Mouse (Mus musculus): ENCODE measurements around the gene Padi2.

The Padi2 gene

DNA sequence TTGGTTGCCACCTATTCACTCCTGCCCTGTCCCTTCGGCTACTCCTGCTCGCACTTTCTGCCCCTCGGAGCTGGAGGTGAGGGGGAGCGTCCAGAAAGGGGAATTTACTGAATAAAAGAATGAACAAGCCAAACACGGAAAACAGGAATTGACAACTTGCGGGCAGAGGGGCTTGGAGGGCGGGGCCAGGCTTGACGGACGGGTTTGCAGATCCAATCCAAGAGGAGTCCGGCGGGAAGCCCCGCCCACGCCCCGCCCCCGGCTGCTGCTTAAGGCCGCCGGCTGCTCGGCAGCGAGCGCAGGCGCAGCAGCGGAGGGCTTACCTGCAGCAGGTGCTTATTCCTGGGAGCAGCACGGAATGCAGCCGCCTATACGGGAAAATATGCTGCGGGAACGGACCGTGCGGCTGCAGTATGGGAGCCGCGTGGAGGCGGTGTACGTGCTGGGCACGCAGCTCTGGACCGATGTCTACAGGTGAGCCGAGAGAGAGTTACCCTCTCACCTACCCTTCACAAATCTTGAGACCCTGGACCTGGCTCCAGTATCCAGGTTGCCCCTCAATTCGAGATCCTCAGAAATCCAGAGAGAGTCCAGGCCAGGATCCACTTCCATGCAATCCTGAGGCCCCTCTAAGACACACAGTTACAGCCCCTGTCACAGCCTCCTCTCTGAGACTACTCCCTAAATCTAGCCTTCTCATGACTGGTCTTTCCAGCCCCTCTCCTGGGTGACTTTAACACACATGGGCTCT lies at the start of gene Padi2:
Gene Padi2 (plus strand): TSS at position 269 of the 751 bp plus-strand sequence.
- peak; percentile 92 for DNase-seq (ENCODE audit: low read depth, low spot score)

DNA sequence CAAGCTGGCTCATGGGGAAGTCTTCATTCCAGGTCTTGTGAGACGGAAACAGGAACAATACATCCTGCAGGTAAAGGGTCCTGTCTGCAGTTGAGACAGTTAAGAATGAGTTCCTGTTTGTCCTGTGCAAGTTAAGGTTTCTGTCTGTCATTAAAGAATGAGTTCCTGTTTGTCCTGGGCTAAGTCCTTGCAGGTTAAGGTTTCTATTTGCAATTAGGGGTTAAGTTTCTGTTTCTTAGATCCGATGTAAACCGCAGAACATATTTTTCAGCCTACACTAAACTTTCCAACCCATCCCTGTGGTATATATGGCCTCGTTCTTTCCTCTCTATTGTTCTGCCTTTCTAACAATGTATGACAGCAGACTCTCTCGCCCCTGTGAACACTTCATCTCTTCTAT lies 49.1 kb upstream of the Padi2 start:
- peak; percentile 38 for DNase-seq (ENCODE audit: low read depth, low spot score)

DNA sequence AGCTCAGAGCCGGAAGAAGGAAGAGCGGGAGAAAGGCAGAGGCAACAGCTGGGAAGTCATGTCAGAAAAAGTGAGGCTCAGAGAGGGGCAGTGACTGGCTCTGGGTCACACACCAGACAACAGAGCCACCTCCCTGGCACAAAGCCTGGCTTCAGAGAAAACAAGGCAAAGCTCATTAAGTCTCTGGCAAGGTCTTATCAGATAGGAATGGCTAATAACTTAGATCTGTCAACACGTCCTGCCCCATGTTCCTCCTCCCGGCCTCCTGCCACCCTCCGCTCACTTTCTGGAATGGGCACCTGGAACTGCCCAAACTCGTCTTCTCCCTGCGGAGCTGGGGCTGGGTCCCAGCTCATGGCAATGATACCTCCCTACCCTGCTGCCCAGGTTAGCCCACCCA lies 48.3 kb upstream of the Padi2 start:
- no peak for DNase-seq (ENCODE audit: low read depth, low spot score)

DNA sequence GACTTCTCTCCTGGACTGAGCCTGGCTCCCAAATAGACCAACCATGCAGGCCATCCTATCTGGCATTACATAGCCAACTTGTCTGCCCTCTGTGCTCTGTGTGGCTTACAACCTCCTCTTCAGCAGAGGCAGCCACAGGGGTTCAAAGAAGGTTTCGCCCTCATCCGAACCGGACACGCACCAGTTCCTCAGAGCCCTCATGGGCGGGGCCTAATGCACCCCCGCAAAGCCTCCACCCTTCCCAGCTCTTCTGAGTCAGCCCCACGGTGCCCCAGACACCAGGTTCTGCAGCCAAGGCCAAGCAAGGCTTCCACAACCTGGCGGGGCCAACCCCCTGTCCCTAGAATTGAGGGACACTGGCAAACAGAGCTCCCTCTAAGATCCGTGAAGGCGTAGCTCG lies 46.9 kb upstream of the Padi2 start:
- peak; percentile 57 for DNase-seq (ENCODE audit: low read depth, low spot score)

DNA sequence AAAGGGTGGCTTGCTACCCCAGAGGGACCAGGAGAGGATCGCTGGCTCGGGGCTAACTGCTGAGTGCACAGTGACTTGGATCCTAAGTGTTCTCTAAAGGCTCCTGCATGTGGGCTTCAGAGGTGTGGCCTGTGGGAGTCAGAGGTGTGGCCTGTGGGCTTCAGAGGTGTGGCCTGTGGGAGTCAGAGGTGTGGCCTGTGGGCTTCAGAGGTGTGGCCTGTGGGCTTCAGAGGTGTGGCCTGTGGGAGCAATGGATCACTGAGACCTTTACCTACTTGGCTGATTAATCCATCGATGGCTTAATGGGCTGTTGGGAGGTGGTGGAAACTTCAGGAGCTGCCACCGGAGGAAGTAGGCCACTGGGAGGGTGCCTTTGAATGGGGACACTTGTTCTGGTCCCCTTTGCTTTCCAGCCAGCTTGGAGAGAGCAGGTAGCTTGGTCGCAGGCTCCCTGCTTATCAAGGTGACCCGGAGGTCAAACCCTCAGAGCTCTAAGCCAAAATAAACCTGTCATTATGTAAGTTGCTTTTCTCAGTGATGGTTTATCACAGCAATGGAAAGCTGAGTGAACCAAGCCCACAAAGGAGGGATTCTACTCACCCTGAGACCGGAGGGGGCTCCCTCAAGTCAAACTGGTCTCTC lies 45.9 kb upstream of the Padi2 start:
- DNase-seq (ENCODE audit: low read depth, low spot score), result peak; percentile 61

DNA sequence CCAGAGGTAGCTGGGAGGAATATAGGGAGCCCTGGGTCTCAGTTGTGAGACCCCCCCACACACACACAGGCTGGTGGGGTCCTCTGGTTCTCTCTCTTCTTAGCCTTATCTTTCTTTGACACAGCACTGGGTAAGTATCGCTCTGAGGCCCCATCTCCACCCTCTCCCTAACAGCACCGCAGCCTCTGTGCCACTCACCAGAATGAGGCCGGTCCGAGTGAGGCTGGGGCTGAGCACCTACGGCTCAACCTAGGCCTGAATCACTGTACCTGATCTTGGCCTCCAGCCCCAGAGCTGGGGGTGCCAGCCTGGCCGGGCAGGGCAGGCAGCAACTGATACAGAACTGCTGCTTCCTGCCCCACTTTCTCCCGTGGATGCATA lies 45.4 kb upstream of the Padi2 start:
- no peak for DNase-seq (ENCODE audit: low read depth, low spot score)

DNA sequence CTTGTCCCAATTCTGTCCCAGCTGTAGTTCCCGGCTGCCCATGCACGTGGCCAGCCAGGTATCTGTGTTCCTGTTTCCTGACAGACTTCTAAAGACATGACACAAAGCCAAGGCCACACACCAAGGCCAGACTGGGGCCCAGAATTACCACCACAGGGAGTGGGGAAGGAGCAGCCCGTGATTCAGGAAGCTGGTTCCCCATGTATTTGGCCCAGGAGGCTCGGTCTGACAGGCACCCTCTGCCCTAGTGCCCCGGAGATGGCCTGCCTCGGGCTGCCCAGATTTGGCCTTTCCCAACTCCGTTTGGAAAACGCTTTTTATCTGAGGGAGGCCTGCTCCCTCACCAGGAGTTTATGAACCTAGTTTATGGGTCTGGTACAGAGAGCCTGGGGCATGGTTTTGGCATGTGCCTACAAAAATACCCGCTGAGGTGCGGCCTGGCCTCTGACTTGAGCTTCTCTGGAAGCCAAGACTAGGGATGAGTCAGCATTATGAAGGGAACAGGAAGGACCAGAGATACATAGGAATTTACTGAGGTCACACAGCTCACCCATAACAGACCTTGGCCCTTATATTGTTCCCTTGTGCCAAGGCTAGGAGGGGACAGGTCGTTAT lies 44.0 kb upstream of the Padi2 start:
- DNase-seq (ENCODE audit: low read depth, low spot score), result no peak

DNA sequence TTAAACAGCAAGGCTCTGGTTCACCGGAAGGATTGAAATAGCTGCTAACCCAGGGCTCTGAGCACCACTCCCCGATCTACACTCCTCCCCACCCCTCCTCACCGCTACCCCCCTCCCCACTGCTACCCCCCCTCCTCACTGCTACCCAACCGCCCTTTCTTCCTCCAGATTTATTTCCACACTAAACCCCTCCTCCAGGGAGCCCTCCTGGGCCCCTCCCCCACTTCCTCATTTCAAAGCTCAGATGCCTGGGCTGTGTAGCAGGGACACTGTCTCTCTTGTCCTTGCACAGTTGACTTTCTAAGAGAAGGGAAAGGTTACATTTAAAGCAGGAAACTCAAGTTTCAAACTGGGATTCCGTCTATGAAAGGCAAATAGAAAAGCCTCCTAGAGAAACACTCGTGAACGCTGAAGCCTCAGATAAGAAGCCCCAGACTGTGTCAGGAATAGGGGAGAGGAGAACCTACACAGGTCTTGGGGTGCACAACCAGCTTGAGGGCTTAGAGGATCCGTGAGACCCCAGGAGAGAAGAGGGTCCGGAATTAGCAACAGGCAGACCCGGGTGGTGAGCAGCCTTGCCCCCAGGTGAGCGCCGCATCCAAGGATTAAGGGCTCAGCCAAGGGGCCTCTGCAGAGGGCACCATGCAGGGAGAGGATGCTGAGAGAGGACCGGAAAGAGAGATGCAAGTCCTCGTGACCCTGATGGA lies 37.5 kb upstream of the Padi2 start:
- DNase-seq (ENCODE audit: low read depth, low spot score), result no peak

DNA sequence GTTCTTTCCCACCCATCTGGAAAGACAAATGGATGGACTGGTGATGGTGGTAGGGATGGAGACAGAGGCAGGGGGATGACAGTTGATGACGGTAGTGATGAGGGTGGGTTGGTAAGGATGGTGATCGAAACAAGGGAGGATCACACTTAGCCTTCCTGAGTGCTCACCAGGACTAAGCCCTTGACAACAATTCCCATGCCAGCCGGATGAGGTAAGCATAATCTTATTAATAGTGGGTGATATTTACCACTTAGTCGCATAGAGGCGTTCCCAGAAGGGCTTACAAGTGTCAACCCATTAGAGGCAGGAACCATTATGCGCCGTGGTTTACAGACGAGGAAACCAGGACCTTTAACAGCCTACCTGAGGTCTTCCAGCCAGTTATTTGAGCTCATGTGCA lies 36.2 kb upstream of the Padi2 start:
- no peak for DNase-seq (ENCODE audit: low read depth, low spot score)

DNA sequence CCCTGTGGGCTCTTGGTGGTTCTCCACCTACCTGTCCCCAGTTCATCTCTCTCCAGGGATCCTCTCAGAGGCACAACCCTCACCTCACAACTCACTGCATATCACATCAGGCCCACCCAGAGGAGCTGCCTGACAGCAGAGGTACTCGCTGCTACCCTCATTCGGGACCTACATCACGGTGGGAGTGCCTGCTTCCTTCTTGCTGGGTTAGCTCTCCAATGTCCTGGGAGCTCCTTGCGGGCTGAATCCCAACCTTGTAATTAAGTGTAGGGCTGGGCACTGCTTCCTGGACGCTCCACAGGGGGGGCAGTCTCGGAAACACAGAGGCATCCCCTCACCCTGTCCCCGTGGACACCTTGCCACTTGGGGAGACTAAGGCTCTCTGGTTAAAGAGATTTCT lies 35.3 kb upstream of the Padi2 start:
- DNase-seq (ENCODE audit: low read depth, low spot score), result no peak

DNA sequence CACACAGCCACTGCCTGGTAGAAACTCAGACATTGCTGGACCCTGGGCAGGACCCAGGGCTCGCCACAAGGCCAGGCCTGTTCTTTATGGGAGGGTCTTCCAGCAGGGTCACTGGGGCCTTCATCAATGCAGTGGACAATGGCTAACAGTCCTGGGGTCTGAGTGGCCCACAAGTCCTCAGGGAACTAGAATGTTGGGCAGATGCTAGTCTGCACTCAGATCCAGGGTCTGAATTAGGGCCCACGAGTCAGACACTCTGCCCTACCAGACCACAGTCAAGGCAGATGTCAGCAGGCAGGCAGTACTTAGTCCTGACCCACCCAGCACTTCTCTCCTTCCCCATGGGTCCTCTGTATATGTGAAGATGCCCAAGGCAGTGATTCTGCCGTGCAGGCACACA lies 34.8 kb upstream of the Padi2 start:
- DNase-seq (ENCODE audit: low read depth, low spot score), result no peak

DNA sequence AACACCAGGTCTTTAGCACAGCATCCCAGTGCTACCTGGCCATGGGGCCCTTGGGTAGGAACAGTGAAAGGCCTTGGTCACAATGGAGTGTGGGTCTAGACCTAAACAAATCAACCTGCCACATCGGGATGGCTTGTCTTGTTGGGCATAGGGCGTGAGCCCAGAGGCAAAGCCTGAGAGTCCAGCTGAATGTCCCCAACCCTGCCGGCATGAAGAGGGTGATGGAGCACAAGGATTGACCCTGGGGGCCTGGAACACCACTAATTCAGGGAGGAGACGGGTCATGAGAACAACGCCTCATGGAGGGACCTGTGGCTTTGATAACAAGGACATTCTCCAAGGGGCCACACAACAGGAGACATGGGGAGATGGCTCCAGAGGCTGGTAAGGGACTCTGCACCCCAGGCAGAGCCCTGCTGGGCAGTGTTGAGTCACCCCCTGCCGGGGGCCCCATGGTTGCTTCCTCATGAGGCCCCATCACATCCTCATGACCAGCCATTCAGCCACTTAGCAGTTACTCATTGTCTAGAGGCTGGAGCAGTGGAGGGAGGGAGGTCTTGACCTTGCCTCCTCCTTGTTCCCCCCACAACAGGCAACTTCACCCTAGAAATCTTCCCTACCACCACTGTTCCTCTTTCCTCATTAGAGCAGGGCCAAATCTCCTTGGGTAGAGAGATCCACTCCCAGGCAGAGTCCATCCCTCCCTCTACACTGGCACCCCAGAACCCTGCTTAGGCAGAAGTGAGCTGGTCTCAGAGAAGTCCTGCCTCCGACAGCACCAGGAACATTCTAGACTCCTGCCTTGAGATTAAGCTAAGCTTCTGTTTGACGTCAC lies 34.1 kb upstream of the Padi2 start:
- no peak for DNase-seq (ENCODE audit: low read depth, low spot score)

DNA sequence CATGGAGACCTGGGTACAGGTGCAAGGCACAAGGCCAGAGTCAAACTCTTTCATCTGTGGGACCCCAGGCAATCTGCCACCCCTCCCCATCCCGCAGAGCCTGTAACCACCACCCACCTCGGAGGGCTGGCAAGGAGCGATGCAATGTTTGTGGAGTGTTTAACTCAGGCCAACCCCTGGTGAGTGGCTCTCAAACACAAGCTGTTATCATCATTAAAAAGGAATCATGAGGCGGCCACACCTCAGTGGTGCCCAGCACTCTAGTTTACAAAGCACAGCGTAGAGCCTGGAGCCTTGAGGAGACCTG lies 33.5 kb upstream of the Padi2 start:
- DNase-seq (ENCODE audit: low read depth, low spot score), result no peak

DNA sequence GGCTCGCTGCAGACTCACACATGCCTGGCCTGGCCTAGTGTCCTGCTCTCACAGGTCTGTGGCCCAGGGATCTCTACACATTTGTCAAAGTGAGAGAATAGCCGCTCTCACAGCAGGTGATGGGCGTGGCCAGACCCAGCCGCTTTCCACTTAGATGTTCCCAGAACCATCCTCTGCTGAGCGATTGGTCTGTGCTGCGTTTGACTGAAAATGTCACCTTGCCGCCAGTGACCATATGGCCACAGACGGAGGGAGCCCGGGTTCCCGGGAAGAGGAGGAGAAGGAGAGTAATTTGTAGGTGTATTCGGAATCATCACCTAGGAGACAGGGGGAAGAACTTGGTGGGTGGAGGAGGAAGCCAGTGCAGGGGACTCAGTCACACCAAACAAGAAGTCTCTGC lies 33.1 kb upstream of the Padi2 start:
- DNase-seq (ENCODE audit: low read depth, low spot score), result no peak

DNA sequence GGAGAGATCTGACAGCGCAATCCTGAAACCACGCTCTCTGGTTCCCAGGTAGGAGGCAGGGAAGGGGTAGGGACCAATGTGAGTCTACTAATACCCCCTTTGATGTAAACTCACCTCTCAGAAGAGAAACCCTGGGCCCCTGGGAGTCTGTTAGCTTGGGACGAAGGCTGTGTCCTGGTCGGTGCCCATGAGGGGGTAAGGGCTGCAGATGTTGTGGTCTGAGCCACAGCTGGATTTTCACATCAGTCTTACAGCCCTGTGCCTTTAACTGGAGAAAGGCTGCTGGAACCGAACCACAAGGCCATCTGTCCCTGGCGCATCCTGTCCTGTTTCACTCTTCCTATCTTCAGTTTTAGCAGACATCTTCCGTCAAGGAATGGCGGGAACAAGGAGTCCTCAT lies 30.0 kb upstream of the Padi2 start:
- DNase-seq (ENCODE audit: low read depth, low spot score), result no peak

DNA sequence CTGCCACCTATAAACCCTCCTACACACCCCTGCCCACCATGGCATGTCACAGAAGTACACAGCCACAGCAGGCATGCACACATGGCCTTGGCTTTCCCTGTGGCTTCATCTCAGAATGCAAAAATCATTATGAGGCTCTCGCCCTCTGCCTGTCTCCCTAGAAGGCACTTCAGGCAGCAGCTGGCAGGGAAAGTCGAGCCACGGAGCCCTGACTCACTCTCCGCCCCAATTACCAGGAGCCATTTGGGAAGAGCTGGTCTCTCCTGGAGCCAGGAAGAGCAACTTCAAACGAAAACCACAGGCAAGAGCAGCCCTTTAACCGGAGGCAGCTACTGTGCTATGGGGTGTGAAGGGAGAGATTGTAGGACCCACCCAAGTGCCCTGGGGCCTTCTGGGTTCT lies 29.5 kb upstream of the Padi2 start:
- DNase-seq (ENCODE audit: low read depth, low spot score), result no peak

DNA sequence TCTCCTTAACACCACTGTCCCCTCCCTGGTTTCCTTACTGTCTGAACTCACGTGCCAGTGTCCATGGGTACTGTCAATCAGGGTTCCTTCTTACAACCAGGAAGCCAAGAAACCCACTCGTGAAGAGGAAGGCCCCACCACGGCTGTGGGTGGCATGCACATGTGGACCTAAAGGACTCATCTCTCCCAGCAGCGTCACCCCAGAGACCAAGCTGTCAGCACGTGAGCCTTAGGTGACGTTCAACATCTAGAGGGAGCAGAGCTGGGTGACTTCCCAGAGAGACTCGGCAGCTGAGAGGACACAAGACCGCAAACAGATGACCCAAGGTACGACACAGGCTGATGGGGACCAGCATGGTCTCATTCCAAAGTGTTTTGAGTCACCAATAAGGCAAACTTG lies 28.7 kb upstream of the Padi2 start:
- no peak for DNase-seq (ENCODE audit: low read depth, low spot score)

DNA sequence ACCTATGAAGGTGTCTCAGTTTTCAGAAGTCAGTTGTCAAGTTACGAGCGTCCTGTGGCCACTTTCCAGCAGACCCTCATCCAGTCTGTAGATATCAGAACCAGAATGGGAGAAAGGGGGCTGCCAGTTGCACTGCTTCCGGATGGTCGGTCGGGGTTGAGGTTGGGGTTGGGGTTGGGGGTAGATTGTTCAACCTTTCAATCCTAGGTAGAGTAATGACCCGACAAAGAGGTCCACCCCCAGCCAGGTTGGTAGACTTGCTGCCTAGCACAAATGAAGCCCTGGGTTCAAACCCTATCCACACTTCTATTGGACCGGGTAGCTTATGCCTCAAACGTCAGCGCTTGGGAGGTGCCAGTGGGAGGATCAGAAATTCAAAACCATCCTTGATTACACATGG lies 27.5 kb upstream of the Padi2 start:
- no peak for DNase-seq (ENCODE audit: low read depth, low spot score)

DNA sequence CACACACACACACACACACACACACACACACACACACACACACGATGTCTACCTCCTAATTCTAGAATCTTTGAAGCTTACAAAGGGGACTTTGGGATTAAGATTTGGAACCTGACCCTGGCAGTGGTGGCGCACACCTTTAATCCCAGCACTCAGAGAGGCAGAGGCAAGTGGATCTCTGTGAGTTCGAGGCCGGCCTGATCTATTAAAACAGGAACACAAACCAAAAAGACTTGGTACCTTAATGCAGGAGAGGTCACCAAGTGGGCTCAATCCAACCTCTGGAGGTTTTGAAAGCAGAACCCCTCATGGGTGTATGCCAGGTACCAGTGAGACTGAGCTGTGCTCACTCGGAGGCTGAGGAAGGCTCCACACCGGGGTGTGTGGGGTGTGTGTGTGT lies 27.0 kb upstream of the Padi2 start:
- no peak for DNase-seq (ENCODE audit: low read depth, low spot score)

DNA sequence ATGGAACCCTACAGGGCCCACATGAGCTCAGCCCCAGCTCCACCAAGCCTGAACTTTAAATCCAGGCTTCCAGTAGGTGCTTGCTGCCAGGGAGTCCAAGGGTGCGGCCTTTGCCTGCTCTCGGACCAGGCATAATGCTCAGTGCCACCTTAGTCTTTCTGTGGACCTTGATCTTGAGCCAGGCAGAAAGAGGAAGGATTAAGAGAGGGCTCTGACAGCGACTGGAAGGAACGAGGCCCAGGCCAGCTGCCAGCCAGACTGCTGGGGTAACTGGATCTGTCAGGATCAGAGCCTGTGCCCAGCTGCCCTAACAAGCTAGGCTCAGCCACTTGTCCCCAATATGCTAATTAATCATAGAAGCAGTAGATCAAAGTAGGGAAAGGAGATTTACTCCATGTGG lies 26.4 kb upstream of the Padi2 start:
- DNase-seq (ENCODE audit: low read depth, low spot score), result no peak

DNA sequence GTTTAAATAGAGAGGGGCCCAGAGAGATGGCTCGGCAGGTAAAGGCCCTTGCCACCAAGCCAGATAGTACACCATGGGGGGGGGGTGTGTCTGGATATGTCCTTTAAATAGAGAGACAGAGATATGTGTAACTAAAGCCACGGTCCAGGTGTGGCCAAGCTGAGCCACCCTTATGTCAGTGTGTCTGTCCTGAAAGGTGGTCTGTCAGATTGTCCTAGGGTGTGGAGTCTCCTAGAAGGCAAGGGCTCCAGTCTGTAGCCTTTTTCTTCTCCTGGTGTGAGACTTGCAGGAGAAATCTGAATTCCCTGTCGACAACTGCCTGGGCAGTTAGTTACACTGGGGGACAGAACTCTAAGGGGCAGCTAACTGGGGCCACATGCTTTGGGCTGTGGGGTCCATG lies 25.9 kb upstream of the Padi2 start:
- no peak for DNase-seq (ENCODE audit: low read depth, low spot score)
